Mouse (Mus musculus): ENCODE measurements at regions not wholly inside any gene's neighbourhood (a gene's known extent, or its start where the extent isn't known, plus 50 kb on each side); places are given as distances from the start of the nearest gene placed in this dataset.

- no peak for DNase-seq (ENCODE audit: low spot score in 2 of 2)
- intact Hi-C loops (cut with DNase I) = no loop called here
Observed at GRCm38 (mm10) chr4:26965831-26966230, 619.1 kb upstream of the Manea start.

GRCm38 (mm10) chr4:26964850-26965249, 618.2 kb upstream of the Manea start:
- intact Hi-C loops (cut with DNase I) = no loop called here

GRCm38 (mm10) chr4:26944617-26945016, 597.9 kb upstream of the Manea start:
- DNase-seq (ENCODE audit: low spot score in 2 of 2) = no peak
- intact Hi-C loops (cut with DNase I) = no loop called here

More at GRCm38 (mm10) chr4:26964850-26965249, 618.2 kb upstream of the Manea start:
- DNase-seq (ENCODE audit: low spot score in 2 of 2) = no peak

- intact Hi-C loops (cut with DNase I) = loop anchor here (10.0 kb wide), 1 partner anchor 1881 kb away; the partner anchor contains the start of gene Epha7
- DNase-seq (ENCODE audit: low spot score in 2 of 2) = peak; percentile 39 to 51
Observed at GRCm38 (mm10) chr4:26933988-26934798, 587.5 kb upstream of the Manea start.

GRCm38 (mm10) chr4:26929879-26930481, 583.3 kb upstream of the Manea start:
- no peak for DNase-seq (ENCODE audit: low spot score in 2 of 2)
- intact Hi-C loops (cut with DNase I) = loop anchor here (10.0 kb wide), 1 partner anchor 1885 kb away; the partner anchor contains the start of gene Epha7

DNA sequence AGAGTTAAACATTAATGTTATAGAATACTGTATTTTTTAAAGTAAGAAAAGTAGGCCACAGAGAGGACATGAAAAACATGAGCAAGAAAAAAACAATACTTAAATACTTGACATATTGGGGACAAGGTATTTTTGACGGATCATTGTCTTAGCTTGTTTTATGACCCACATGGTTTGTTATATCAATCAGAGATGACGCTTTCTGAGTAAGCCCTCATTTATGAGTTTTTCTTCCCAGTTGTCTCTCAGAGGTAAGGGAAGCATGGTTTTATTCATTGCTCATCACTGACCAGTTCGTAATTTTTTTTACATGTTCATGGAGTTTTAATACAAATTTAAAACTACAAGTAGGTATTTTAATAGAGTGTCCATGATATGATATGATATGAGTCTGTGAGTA, 579.4 kb upstream of the Manea start:
- intact Hi-C loops (cut with DNase I) = no loop called here
- DNase-seq (ENCODE audit: low spot score in 2 of 2) = no peak

GRCm38 (mm10) chr4:26888514-26888913, 541.8 kb upstream of the Manea start:
- no peak for DNase-seq (ENCODE audit: low spot score in 2 of 2)
- intact Hi-C loops (cut with DNase I) = no loop called here

- intact Hi-C loops (cut with DNase I) = no loop called here
- DNase-seq (ENCODE audit: low spot score in 2 of 2) = no peak
Observed at GRCm38 (mm10) chr4:26879022-26879421, 532.3 kb upstream of the Manea start.

DNA sequence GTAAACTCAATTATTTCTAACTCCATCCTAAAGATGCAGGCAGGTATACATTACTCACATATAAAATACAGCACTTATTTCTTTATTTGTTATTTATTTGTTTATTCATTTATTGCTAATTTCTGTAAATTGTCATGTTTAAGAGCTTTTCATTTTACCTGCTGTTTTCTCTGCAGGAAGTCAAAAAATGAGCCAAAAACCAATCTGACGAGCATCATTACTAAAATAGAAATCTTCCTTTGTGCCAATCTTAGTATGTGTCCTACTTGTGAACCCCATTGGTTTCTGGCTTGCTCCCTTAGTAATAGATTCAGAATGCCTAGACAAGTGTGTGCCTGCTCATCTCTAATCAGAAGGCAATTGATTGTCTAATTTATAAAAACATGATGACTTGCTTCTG, 495.1 kb upstream of the Manea start:
- intact Hi-C loops (cut with DNase I) = no loop called here
- no peak for DNase-seq (ENCODE audit: low spot score in 2 of 2)

- intact Hi-C loops (cut with DNase I) = no loop called here
- DNase-seq (ENCODE audit: low spot score in 2 of 2) = no peak
Observed at GRCm38 (mm10) chr4:26800831-26801230, 454.1 kb upstream of the Manea start.

DNA sequence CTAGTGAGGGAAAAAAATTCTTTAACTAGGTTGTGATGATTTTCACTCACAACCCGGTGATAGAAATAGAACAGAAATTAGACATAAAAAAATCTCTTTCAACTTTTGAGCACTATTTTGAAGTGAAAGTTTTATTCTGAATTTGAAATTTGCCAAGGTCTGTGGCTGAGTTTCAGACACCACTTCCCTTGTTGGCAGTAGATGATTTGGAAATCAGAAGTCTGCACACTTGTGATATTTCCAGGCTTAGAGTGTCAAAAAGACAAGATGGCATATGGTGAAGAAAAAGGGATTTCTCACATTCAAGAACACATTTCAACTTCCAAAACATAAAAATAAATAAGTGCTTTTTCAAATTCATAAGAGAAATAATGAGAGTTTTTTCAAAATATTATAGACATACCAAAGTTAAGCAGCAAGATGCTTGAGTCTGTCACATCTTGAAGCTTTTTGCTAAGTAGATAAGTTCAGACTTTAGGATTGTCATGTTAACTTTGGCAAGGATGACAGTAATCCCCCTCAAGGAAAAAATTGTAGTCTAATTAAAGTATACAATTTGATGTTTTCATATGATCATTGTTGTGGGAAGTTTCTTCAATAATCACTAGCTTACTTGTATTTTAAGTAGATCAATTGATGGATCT, 446.6 kb upstream of the Manea start:
- no peak for DNase-seq (ENCODE audit: low spot score in 2 of 2)
- intact Hi-C loops (cut with DNase I) = no loop called here

DNA sequence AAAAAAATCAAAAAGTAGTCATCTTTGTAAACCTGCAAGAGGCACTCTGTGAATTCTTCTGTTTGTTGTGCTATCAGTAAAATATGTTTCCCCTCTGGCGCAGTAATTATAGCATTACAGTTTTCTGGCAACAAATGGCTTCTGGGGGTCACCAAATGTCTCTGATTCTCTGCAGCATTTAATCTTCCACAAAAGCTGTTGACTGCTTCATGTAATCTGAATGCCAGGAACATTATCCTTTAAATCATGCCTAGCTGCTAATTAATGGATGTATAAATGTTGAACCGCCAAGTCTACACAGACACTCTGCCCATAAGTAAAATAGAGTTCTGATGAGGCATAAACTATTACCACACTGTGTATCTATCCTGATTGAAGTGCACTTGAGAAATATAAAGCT, 421.2 kb upstream of the Manea start:
- intact Hi-C loops (cut with DNase I) = no loop called here
- no peak for DNase-seq (ENCODE audit: low spot score in 2 of 2)

- DNase-seq (ENCODE audit: low spot score in 2 of 2) = no peak
- intact Hi-C loops (cut with DNase I) = no loop called here
Observed at GRCm38 (mm10) chr4:26766235-26767228, 419.8 kb upstream of the Manea start.

DNA sequence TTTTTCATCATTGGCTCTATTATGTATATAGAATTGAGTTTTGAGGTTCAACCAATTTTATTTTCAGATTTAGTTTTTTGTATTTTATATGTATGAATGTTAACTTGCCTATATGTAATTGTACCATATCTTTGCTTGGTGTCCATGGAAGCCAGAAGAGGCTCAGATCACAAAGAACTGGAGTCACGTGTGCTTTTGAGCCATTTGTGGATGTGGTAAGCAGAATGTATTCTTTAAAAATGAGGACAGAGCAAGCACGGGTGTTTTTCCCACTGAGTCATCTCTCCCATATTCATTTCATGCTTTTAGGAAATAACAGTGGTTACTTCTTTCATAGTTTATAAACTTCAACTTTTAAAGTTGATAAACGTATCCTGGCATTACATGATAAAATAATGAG, 394.1 kb upstream of the Manea start:
- DNase-seq (ENCODE audit: low spot score in 2 of 2) = no peak
- intact Hi-C loops (cut with DNase I) = no loop called here

DNA sequence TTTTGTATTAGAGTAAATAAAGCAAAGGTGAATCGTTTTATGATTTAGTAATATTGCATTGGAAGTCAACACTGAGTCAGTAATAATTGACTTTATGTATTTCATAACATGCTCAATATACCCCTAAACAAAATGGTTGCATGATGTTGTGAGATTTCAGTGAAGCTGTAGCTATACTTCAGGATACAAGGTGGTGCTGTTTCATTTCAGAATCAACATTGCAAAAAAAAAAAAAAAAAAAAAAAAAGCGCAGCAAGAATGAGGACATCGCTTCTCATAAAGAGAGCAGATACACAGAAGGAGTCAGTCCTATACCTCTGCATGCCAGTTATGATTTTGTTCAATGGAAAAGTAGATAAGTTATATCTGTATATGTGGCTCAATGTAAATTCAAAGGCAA, 389.7 kb upstream of the Manea start:
- DNase-seq (ENCODE audit: low spot score in 2 of 2) = no peak
- intact Hi-C loops (cut with DNase I) = no loop called here

DNA sequence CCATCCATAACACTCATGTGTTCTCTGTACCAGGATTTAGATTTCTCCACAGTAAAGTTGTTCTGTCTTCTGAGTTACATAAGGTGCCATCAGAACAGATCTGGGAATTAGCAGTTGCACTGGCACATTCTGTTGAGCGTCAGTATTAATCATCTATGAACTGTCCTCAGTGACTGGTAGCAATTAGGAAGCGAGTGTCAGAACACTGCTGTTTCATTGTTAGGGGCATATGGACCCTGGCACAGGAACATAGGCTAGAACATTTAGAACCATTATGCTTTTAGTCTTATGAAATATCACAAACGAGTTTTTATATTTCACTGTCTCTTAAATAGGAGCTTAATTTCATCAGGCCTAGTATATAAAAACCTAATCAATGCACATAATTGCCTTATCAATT, 367.7 kb upstream of the Manea start:
- intact Hi-C loops (cut with DNase I) = no loop called here
- no peak for DNase-seq (ENCODE audit: low spot score in 2 of 2)

GRCm38 (mm10) chr4:26709964-26710363, 363.3 kb upstream of the Manea start:
- intact Hi-C loops (cut with DNase I) = no loop called here
- DNase-seq (ENCODE audit: low spot score in 2 of 2) = no peak

DNA sequence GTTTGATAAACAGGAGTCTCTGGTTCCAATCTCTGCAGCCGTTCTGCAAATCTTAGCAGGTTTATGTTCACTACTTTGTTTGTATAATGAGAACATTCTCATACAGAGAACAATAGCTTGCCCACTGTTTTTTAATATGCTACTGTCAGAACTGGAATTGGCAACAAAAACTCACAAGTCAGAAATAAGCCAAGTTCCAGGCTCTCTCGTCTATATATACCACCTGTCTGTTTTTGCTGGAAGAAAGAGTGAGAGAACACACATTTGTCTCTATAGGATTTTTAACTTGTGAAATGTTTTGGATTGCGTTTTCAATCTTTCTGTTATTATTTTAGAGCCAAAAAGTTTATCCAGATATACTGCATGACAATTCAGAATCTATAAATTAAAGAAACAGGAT, 349.3 kb upstream of the Manea start:
- intact Hi-C loops (cut with DNase I) = no loop called here
- DNase-seq (ENCODE audit: low spot score in 2 of 2) = no peak
